Mouse (Mus musculus): ENCODE measurements around the gene Slc2a8. TPM values are rescaled to one million over a fixed set of nuclear protein-coding genes. Genes with fewer than 3 reads are reported as not detected.

The Slc2a8 gene
- polyA plus RNA-seq, 1 experiment = 20.7 TPM

DNA sequence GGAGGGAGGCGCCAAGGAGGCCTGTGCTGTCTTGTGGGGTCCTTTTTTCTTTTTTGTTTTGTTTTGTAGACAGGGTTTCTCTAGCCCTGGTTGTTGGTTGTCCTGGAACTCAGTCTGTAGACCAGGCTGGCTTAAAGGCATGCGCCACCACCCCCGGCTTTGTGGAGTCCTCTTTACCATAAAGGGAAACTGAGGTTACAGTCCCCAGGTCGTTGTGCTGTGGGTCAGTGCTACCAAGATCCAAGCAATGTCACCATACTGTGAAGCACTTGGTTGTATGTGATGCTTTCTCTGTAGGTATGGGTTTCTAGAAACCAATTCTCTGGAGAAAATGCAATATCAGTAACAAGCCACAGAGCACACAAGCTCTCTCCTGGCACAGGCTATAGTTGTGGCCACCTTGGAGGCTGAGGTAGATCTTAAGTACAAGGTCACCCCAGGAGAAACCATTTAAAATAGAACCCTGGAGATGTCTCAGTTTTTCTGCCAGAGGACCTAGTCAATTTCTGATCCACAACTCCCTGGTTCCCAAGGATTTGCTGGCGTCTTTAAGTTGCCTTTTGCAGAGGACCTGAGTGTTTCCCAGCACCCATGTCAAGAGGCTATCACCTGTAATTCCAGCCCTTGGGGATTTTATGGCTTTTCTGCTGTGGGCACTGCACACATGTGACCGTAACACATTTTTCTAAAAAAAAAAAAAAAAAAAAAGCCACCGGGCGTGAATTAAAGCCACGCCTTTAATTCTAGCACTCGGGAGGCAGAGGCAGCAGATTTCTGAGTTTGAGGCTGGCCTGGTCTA is 17.0 kb downstream of the Slc2a8 start:
- Histone ChIP-seq H3K4me1 (ENCODE audit: control insufficient read depth, insufficient read depth, low read length) (peaks cover 38% of the 10 kb centered on the region), H3K27ac (ENCODE audit: insufficient read depth, low read depth, low read length) (peak overlapping the region; percentile 39), H3K4me3 (ENCODE audit: insufficient read depth, low read length) (peak overlapping the region; percentile 14; the same call in 1 of the 2 replicates)
- TF ChIP-seq CTCF (IDR thresholded peaks at IDR 0.05; ENCODE audit: low read depth, low read length) (no peak), POLR2A (IDR thresholded peaks at IDR 0.05; ENCODE audit: borderline replicate concordance, low read depth, low read length) (no peak)

DNA sequence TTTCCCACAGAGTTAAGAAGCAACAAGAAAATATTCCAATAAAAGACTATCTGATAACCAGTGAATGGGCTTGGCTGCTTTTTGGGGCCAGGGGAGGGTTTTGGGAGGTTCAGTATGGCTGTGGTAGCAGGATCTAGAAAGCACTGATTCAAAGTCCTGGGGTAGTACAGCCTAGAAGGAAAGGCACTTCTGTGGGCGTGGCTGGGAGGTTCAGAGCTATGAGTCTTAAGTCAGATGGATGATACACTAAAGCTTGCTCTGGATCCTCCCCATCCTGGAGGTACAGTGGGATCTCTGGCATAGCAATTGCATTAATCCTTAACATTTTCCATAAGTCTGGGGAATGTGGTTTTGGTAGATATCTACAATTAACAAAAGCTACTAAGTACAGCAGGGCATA is 17.9 kb downstream of the Slc2a8 start:
- Histone ChIP-seq H3K4me1 (ENCODE audit: control insufficient read depth, insufficient read depth, low read length) (peaks cover 36% of the 10 kb centered on the region), H3K4me3 (ENCODE audit: insufficient read depth, low read length) (peak overlapping the region; percentile 99), H3K27ac (ENCODE audit: insufficient read depth, low read depth, low read length) (peak overlapping the region; percentile 94; the same call in 1 of the 2 replicates)
- no peak for TF ChIP-seq POLR2A (IDR thresholded peaks at IDR 0.05; ENCODE audit: borderline replicate concordance, low read depth, low read length)
- no peak for TF ChIP-seq CTCF (IDR thresholded peaks at IDR 0.05; ENCODE audit: low read depth, low read length)

DNA sequence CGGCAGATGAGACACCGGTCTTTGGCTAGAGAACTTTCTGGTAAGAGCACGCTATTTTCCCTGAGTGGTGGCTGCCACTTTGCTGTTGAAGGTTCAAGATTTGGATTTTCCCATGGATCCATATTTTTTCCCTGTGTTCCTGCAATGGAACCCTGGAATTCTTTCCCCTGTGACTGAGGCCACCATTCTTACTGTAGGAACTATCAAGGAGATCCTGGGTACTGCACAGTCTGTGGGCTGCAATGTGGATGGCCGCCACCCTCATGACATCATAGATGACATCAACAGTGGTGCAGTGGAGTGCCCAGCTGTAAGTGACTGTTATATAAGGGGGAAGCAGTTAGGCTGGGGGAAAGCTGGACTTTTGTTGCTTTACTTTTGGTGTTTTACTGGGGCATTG is 18.3 kb downstream of the Slc2a8 start:
- TF ChIP-seq POLR2A (IDR thresholded peaks at IDR 0.05; ENCODE audit: borderline replicate concordance, low read depth, low read length) (no peak), CTCF (IDR thresholded peaks at IDR 0.05; ENCODE audit: low read depth, low read length) (no peak)
- peaks cover 33% of the 10 kb centered on the region for H3K4me1 ChIP-seq (ENCODE audit: control insufficient read depth, insufficient read depth, low read length)
- peak overlapping the region; percentile 94 for H3K27ac ChIP-seq (ENCODE audit: insufficient read depth, low read depth, low read length)
- peak overlapping the region; percentile 99 for H3K4me3 ChIP-seq (ENCODE audit: insufficient read depth, low read length)

DNA sequence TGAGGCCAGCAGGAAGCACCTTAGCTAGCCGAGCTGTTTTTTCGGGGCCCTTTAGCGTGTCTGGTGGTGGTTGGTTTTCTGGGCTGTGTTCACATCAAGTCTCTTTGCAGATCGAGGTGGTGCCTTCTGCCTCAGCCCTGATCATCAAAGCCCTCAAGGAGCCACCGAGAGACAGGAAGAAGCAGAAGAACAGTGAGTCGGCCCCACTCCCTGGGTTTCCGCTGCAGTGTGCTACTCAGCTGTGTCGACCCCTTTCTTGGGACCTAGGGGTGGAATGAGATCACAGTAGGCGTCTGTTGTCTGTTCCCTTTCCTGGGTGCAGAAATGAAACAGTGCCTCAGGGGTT is 19.0 kb downstream of the Slc2a8 start:
- TF ChIP-seq POLR2A (IDR thresholded peaks at IDR 0.05; ENCODE audit: borderline replicate concordance, low read depth, low read length) (no peak), CTCF (IDR thresholded peaks at IDR 0.05; ENCODE audit: low read depth, low read length) (no peak)
- Histone ChIP-seq H3K4me3 (ENCODE audit: insufficient read depth, low read length) (peak overlapping the region; percentile 99), H3K27ac (ENCODE audit: insufficient read depth, low read depth, low read length) (peak overlapping the region; percentile 94), H3K4me1 (ENCODE audit: control insufficient read depth, insufficient read depth, low read length) (peaks cover 26% of the 10 kb centered on the region)

DNA sequence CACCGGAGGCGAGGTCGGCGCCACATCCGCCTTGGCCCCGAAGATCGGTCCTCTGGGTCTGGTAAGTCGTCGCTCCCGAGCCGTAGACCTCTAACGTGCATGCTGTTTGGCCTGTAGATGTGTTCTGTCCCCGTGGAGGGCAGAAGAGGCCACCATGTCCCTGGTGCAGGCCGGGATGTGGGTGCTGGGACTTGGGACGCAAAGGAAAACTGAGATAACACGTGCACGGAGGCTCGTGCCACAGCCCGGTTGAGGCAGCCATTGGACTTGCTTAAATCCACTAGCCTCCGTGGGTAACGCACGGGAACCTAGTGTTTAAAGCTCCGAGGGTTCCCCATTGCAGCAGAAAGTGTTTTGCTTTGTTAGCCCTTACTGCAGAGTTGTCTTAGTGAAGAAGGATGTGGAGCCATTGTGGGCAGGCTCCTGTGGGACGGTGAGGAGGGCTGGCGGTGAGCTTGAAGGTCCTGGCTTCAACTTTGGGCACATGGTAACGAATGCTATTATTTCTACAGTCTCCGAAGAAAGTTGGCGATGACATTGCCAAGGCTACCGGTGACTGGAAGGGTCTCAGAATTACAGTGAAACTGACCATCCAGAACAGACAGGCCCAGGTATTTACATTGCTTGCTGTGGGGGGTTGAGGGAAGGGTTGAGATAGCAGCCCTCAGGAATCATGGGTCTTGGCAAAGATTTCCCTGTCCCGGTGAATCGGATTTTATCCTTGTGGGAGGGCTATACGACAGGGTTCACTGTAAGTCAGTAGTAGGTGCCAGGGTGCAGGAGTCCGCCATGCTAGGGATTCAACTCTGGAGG is 19.6 kb downstream of the Slc2a8 start:
- H3K27ac ChIP-seq (ENCODE audit: insufficient read depth, low read depth, low read length) = peak overlapping the region; percentile 94
- peak overlapping the region; percentile 99 for H3K4me3 ChIP-seq (ENCODE audit: insufficient read depth, low read length)
- TF ChIP-seq CTCF (IDR thresholded peaks at IDR 0.05; ENCODE audit: low read depth, low read length) = no peak
- no peak for TF ChIP-seq POLR2A (IDR thresholded peaks at IDR 0.05; ENCODE audit: borderline replicate concordance, low read depth, low read length)
- H3K4me1 ChIP-seq (ENCODE audit: control insufficient read depth, insufficient read depth, low read length) = peaks cover 23% of the 10 kb centered on the region

DNA sequence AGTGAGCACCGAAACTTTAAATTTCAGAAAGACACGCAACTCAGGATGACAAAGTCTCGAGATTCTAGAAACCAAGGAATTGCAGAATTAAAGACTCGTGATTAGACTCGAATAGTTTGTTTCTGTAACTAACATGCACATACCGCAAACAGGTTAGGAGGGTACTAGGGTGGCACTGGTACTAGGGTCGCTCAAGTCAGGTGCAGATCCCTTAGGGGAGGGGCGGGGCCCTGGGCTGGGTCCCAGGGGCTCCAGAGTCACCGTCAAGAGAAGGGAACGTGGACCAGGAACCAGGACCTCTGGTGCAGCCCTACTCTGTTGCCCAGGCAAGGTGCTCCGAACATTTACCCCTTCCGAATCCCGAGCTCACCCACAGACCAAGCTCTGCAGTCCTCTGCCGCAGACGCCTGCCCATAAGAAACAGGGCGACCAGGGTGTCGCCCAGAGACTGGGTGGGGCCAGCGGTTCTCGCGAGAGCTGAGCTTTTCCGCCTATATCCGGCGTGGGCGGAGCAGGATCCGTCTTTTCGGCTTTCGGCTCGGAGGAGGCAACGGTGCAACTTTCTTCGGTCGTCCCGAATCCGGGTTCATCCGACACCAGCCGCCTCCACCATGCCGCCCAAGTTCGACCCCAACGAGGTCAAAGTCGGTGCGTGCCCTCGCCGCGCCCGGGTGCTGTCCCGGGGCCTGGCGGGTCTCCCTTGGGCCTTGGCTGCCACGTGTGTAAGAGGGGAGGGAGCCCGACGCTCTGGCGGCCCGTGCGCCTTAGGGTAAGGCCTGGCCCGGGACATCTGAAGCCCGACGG is 20.5 kb downstream of the Slc2a8 start, which contains the start of the genes Rpl12 and Lrsam1:
Rpl12 (plus strand) TSS at position 368 of the 804 bp plus-strand sequence.
Lrsam1 (minus strand) TSS at position 423 of the 804 bp plus-strand sequence.
- peak within 1 kb of the TSS; percentile 99 for H3K4me3 ChIP-seq (ENCODE audit: insufficient read depth, low read length)
- TF ChIP-seq CTCF (IDR thresholded peaks at IDR 0.05; ENCODE audit: low read depth, low read length) (no peak), POLR2A (IDR thresholded peaks at IDR 0.05; ENCODE audit: borderline replicate concordance, low read depth, low read length) (0 out of 2 replicates have a peak, but pooled peaks have one; percentile 4)
- H3K4me1 ChIP-seq (ENCODE audit: control insufficient read depth, insufficient read depth, low read length) = peaks cover 23% of the 10 kb centered on the region
- H3K27ac ChIP-seq (ENCODE audit: insufficient read depth, low read depth, low read length) = peak within 1 kb of the TSS; percentile 94

DNA sequence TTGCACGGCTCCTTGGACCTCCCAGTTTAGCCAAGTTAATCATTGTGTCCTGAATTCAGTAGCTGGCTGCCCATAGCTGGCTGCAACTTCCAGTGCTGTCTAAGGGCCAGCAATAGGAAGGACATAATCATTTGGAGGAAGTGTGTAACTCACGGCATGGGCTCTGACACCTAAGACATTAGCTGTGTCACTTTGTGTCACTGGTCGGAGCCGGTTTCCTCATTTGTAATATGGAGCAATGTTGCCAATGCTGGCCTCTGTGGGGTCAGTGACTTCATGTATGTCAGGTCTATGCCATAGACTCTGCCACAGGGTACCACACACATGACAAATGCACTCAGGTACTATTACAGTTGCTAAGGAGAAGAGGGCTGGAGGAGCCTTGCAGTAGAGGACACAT is 21.6 kb downstream of the Slc2a8 start:
- Histone ChIP-seq H3K4me3 (ENCODE audit: insufficient read depth, low read length) (peak overlapping the region; percentile 99), H3K4me1 (ENCODE audit: control insufficient read depth, insufficient read depth, low read length) (peaks cover 23% of the 10 kb centered on the region), H3K27ac (ENCODE audit: insufficient read depth, low read depth, low read length) (no peak overlapping the region)
- no peak for TF ChIP-seq POLR2A (IDR thresholded peaks at IDR 0.05; ENCODE audit: borderline replicate concordance, low read depth, low read length)
- TF ChIP-seq CTCF (IDR thresholded peaks at IDR 0.05; ENCODE audit: low read depth, low read length) = no peak

DNA sequence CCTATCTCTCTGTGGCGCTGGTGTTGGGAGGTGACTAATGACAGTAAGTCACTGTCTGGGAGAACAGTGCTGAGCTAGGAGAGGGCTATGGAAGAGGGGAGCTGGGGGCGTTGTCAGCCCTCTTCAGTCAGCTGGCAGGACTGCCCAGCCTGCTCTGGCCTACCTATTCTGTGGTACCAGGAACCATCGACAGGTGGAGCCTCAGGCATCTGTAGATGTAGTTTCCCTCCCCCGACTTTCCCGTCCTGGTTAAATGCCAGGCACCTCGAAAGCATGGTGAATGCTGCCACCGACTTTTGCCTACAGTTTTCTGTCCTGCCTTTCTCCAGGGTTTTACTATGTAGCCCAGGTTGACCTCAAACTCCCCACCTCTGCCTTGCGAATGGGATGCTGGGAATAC is 24.5 kb downstream of the Slc2a8 start:
- TF ChIP-seq POLR2A (IDR thresholded peaks at IDR 0.05; ENCODE audit: borderline replicate concordance, low read depth, low read length) (no peak), CTCF (IDR thresholded peaks at IDR 0.05; ENCODE audit: low read depth, low read length) (no peak)
- peaks cover 12% of the 10 kb centered on the region for H3K4me1 ChIP-seq (ENCODE audit: control insufficient read depth, insufficient read depth, low read length)
- no peak overlapping the region for H3K27ac ChIP-seq (ENCODE audit: insufficient read depth, low read depth, low read length)
- no peak overlapping the region for H3K4me3 ChIP-seq (ENCODE audit: insufficient read depth, low read length)

DNA sequence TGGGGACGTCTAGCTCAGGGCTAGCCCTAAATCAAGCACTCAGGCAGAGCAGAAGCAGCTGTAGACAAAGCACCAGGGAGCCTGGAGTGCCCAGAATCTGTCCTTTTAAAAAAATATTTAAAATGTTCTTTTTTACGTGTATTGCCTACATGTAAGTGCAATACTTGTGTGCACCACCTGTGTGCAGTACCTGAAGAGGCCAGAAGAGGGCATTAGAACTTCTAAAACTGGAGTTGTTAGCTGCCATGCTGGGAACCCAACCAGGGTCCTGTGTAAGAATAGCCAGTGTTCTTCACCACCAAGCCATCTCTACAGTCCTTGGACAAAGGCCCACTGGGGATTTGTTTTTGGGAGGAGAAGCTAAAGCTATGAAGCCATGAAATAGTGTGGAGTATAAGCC is 27.3 kb downstream of the Slc2a8 start:
- Histone ChIP-seq H3K4me1 (ENCODE audit: control insufficient read depth, insufficient read depth, low read length) (no peaks in the 10 kb centered on the region), H3K27ac (ENCODE audit: insufficient read depth, low read depth, low read length) (no peak overlapping the region), H3K4me3 (ENCODE audit: insufficient read depth, low read length) (no peak overlapping the region)
- no peak for TF ChIP-seq CTCF (IDR thresholded peaks at IDR 0.05; ENCODE audit: low read depth, low read length)
- no peak for TF ChIP-seq POLR2A (IDR thresholded peaks at IDR 0.05; ENCODE audit: borderline replicate concordance, low read depth, low read length)

Data from bone marrow macrophage, adult 2 months (primary cell).